Mouse (Mus musculus) CH12F3 (cell line): ENCODE results near the gene Cd274.

ENCODE experiments used
- in situ Hi-C: fragments of 300-500 bp; cut with MboI; formaldehyde crosslinking; loops from 2 replicates; pipeline ENCODE4 v1.14.3; 2020; ENCODE audit warnings: low sequenced_read_pairs

Cd274 gene

DNA sequence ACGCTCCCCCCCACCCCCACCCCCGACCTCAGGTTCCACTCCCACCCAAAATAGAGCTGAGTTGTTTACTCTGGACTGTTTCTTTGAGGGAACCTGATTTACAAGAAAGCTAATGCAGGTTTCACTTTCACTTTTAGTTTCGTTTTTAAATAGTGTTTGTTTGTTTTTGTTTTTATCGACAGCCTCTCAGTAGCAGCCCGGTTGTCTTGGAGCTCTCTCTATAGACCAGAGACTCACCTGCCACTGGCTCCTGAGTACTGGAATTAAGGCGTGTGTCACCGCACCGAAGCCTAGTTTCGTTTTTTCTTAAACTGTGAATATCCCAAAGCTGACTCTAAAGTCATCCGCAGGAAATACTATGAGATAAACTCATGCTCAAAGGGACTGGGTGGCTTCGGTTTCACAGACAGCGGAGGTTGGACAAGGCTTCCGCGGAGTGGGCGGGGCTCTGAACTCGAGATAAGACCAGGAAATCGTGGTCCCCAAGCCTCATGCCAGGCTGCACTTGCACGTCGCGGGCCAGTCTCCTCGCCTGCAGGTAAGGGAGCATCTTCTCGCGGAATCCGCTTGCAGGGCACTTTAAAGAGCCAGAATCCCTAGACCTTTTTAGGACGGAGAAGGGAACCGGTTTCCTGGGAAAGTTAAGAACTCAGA, at the start of gene Cd274, which contains the start of gene Plgrkt:
Cd274 (plus strand) TSS at position 487 of the 654 bp plus-strand sequence.
Plgrkt (minus strand) TSS at position 422 of the 654 bp plus-strand sequence.
- in situ Hi-C loops = no loop called here

DNA sequence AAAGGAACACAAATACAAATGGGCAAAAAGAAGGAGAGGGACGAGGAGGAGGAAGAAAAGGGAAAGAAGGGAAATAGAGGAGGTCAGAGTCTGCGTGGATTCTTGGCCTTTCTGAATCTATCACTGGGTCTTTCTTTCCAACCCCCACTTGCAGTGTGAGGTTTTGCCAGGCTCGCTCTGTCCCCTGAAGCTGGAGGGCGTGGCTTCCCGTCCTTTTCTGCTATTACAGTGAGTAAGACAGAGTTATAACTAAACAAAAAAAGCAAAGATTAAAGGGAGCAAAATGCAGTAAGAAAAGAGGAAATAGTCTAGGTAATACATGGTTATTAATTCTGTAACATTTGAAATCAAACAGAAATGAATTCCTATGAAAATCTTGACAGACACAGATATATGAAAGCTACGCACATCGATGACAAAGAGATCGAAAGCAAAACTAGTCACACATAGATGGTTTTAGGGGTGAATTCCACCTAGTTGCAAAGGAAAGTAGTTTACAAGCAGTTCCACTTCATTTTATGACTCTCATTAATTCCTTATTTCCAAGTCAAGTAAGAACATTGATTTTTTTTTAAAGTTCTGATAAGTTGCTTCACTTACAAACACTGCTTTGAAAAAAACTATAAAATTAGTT, 43.7 kb upstream of the Cd274 start:
- in situ Hi-C loops = no loop called here

DNA sequence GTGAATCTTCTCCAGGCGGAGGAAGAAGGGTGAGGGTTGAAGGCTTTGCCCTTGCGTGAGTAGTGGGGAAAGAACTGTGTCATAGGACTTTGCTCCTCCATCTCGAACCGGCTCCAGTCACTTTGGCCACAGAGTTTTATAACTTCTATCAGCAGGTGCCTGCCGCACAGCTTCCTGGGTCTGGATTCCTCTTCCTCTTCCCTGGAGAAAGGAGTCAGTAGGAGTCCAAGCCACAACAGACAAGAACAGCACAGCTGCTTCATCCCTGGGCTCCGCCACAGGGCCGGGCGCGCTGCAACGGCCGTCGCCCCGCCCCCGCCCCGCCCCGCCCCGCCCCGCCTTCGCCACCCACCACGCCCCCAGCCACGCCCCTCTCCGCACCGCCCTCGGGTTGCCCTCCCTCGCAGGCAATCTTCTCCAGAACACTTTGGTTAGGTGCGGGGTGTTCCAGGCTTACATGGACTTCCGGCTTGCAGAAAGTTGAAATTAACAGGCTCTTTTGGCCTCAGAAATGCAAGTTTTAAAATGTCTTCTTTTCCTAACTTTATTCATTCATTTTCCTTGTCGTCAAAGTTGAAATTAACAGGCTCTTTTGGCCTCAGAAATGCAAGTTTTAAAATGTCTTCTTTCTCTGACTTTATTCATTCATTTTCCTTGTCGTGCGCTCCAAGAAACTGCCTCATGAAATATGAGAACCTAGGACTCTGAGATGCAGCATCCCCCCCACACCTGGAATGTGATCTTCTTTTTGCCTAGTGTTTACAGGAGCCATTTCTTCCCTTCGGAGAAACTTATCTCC, 42.0 kb upstream of the Cd274 start, which contains the start of gene Insl6:
Insl6 (minus strand) TSS at position 304 of the 799 bp plus-strand sequence.
- in situ Hi-C loops = no loop called here

DNA sequence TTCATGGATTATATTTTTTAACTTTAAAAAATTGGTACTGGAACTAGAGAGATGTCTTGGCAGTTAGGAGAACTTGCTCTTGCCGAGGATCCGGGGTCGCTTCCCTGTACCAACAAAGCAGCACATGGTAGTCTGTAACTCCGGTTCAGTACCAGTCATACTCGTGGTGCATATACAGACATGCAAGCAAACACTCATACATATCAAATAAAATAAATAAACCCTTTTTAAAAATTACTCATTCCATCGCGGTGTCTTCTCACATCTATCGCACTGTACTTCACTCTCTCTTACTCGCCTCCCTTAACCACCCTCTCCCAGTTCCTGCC, 41.4 kb upstream of the Cd274 start:
- in situ Hi-C loops = no loop called here

DNA sequence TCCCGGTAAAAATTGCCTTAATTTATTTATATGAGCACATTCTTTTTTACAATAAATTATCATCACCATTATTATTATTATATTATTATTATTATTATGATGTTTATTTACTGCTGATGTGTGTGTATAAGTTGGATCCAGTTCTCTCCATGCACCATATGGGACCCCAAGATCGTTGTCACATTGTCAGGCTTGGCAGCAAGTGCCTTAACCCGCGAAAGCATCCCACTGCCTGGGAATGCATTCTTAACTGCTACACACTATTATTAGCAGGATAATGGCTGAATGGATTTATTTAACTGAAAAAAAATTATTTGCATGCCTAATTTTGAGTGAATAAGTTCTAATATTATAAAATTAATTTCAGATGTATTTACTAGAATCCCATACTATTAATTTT, 40.9 kb upstream of the Cd274 start:
- in situ Hi-C loops = no loop called here

DNA sequence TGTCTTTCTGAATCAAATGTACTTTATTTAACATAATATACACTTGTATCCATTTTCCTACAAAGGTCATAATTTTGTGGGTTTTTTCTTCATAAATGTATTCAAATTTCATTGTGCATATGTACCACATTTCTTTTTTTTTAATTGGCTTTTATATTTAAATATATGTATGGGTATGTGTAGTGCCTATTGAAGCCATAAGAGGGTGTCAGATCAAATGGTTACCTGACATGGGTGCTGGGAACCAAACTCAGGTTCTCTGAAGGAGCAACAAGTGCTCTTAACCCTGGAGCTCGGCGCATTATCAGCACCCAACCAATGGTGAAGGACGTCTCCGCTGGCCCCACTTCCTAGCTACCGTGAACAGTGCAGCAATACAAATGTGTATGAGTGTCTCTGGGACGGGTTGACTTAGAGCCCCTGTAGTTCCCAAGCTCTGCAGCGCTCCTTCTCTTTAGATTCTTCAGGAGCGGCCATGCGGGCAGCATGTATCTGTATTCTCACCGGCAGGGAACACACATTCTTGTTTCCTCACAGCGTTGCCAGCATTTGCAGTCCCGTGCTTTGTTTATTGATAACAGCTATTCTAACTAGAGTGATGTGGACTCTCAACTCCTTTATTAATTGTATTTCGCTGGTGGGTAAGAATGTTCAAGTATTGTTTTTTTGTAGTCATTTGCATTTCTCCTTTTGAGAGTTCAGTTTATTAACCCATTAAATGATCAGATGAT, 40.3 kb upstream of the Cd274 start:
- in situ Hi-C loops = no loop called here

DNA sequence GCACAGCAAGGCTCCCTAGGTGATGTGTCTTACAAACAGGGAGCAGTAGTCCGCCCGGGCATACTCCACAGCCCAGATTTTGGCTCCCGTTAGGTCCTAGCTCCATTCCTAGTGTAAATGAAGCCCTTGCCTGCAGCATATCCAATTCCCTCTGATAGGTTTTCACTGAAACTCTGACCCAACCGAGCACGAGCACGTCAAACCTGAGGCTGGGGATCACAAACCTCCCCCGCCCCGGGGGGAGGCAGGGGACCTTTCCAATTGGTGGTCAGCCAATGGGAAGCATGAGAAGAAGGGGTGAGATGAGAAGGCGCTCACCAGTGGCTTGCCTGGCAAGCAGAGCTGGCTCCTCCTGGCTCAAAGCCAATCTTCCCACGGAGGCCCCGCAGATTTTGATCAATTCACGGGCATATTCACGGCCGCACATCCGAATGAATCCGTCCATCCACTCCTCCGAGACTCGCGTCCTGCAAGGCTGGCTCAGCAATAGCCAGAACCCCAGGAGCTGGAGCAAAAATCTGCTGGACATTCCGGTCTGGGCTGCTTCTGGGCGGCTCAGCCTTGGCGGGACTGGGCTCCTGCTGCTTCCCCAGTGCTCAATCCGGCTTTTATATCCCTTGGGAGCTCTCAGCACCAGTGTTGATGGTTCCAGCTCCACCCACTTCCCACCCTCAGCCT, 33.0 kb upstream of the Cd274 start, which contains the start of gene Rln1:
Rln1 (minus strand) TSS at position 603 of the 678 bp plus-strand sequence.
- in situ Hi-C loops = no loop called here

DNA sequence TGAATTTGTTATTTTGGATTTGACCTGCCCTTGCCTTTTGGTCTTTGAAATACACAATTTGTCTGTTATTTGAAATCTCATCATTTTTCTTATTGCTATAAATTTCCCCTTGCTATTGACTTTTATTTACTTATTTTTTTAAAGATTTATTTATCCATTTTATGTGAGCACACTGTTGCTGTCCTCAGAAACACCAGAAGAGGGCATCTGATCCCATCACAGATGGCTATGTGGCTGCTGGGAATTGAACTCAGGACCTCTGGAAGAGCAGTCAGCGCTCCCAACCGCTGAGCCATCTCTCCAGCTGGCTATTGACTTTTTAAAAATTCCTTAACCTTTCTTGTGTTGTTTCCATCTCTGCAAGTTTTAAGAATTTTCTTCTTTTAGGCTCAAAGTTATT, 30.6 kb upstream of the Cd274 start:
- in situ Hi-C loops = no loop called here

DNA sequence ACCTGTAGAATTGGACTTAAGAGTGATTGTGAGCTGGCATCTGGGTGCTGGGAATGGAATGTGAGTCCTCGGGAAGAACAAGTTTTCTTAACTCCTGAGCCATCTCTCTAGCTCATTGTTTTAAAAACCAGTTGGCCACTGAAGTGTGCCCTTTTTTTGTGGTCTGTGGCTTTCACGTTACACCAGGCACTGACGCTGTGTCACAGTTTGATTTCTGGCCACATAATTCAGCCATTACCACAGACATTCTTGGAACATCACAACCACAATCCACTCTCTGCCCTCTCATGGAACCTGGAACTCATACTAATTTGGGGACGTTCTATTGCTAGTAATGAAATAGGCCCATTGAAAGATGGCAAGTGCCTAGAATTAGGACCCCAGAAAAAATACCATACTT, 26.2 kb upstream of the Cd274 start:
- in situ Hi-C loops = no loop called here

DNA sequence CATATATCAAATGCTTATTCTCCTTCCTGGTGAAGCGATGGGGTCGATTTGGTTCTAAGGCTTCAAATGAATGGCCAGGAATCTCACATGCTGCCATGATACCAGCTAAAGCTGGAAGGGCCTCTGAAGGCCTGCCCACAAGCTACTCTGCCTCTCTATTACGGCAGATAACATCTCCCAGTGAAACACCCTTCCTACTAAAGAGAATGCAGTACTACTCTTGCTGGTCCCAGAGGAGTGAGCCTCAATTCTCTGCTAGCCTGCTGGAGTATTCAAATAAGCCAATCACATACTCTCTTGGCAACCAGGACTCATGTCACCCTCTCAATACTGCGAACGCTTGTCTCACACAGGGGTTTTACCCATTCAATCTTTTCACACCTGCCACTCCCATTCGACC, 25.0 kb upstream of the Cd274 start:
- in situ Hi-C loops = no loop called here

DNA sequence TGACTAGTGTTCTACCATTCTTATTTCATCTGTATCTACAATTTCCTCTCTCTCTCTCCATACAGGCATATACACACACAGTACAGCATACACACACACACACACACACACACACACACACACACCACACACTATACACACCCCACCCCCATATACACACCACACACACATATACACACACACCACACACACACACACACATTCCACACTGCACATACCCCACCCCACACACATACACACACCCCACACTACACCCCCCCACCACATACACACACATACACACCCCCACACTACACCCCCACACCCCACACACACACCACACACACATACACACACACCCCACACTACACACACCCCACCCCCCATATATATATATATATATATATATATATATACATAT, 22.4 kb upstream of the Cd274 start:
- in situ Hi-C loops = no loop called here

DNA sequence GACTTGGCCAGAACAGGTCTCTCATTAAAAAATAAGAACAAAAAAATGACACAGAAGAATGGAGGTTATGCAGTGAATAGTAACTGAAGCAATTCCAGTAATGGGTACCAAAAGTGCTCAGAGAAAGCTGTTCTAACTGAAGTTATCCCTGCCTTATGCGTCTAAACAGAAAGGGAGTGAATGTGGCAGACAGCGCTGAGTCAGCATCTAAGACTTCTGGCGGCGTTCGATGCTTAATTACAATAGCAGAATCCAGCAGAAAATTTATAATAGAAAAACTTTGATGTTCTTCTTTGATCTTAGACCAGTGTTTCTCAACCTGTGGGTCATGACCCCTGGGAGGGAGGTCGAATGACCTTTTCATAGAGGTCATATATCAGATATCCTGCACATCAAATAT, 21.6 kb upstream of the Cd274 start:
- in situ Hi-C loops = no loop called here

DNA sequence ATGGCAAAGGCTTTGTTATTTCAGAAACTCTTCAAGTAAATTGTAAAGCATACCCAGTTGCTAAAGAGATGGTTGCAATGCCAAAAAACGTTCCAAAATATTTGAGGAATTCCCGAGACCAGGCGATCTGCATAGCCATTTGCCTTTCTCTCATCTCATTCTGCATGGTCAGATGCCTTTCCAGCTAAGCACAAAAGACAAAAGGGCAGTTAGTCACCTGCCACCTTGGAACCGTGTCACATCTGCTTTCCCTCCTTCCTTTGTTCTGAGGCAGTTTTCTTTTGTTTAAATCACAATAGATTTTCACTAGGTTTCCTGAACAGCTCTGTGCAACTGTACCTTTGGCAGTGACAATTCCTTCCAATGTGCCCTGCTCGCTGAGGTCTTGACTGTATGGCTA, 16.3 kb upstream of the Cd274 start:
- in situ Hi-C loops = loop anchor here (10.0 kb wide), 1 partner anchor 296 kb away; no protein-coding TSS in a partner anchor

DNA sequence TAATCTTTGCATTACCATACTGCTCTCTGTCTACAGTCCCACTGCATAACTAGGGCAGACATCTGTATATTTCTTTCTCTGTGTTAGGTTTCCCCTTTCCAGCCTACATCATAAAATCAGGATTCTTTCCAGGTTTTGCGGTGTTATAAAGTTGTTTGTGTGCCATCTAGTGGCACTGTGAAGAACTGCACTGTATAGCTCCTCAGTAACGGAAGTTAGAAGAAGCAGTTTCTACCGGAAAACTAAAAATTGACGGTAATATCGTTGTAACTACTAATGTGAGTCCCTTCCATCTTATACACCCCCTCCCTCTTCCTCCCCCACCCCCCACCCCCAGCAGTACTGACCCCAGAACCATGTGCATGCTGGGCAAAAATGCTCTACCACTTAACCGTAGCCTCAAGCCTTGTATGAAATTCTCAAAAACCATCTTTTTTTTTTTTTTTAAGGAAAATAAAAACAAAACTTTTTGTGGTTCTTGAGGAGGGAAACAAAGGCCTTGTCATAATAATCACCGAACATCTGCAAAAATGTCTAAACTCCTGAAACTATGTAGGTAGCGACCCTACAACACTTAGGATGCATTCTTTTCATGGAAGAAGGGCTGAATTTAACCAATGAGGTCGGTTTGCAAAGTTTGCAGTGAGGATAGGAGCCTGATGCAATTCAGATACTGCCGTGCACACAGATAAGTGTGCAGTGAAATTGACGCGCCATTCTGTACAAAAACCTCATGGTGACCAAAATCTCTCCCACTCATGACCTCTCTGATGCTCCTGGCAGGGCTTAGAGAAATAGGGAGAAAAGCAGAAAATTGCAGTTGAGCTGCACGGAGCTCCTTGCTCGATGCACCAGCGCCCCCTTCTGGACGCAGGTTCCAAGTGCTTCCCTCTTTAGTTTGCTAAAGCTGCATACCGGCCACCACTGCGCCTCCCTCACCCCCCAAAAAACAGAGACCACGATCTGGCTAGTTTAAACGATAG, 12.1 kb upstream of the Cd274 start:
- in situ Hi-C loops = loop anchor here (10.0 kb wide), 1 partner anchor 300 kb away; no protein-coding TSS in a partner anchor

DNA sequence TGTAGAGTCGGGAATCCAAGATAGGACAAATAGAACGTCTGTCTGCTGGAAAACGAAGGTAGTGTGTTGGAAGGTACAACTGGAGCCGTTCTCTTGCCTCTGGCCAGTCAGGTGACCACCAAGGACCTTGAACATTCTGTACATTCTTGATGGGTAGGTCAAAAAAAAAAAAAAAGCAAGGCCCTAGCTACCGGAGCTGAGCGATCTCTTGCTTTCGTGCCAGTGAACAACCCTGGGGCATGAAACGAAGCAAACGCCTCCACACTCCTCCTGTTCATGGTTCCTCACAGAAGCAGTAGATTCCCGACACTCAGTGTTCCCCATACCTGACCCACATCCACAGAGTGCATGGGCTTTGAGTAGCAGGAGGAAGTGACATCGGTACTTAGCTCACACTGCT, 11.0 kb upstream of the Cd274 start:
- in situ Hi-C loops = loop anchor here (10.0 kb wide), 1 partner anchor 301 kb away; no protein-coding TSS in a partner anchor

DNA sequence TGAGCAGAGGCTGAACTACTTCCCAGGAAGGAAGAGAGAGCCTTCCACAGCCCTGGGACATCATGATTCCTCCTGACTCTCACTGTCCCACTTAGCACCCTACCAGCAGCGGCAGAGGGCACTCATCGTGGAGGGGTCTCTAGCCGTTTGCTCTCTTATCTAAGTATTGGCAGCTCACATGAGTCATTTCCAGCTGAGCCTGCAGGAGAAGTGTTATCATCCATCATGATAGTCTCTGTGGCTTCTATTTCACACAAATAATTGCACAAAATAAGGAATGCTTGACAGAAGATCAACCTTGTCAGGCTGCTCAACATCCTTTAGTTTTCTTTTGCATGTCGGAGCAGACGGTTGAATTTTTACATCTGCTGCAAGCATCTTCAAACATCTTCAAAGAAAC, 7.0 kb upstream of the Cd274 start:
- in situ Hi-C loops = no loop called here

DNA sequence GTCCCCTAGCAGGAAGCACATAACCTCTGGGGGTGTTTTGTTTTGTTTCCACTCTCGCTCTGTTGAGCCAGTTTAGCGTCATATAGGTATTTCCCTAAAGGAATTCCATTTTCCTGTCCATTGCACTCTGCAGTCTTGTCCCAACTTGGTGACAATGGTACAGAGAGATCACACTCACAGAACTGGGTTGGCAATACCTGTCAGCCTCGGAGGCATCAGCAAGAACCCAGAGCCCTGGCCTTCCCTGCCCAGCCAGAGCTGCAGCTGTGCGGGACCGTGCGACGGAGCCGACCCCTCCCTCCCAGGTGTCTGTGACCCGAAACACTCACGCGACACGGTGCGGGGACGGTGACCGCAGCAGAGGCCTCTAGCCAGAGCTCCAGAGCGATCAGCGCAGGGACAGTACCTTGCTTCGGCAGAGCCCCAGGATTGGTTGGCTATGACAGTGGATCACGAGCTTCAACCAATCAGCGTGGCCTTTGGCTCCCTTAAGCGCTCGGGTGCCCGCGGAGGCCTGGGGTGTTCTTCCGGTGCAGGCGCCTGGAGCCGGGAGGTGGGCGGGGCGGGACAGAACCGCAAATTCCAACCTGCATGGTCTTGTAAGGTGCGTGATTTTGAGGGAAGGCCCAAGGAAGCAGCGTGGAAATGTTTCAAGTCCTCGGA, 5.7 kb upstream of the Cd274 start:
- in situ Hi-C loops = no loop called here

DNA sequence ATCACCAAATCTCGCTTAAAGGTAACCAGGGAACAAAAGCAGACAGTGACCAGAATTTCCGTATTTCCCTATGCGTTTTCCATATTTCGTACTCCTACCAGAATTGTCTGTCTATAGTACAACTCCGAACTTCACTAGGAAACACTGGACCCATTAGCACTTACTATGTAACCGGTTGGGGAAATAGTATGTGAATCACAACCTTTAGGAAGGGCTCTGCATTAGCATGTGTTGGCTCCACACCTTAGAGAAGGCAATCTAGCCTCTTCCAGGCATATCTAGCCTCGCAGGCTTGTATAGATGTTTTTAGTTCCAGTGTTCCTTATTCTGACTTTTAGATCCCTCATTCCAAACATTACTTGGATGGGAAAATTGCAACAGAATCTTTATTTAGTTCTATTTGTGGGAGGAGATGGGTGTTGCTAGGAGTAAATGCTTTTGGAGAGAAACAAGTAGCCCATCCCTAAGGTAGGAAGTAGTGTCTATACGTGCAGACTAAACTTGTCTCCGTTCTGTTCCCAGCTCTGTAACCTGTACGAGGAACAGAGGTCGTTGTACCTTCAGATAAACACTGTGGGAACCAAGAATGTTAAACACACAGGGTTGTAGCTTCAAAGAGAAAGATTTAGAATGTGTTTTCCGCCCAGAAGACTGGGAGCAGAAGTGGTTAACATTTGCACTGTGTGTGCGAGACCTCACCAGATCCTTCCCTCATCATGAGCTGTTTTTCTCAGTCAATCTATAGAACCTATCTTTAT, 4.9 kb upstream of the Cd274 start:
- in situ Hi-C loops = no loop called here
